Mouse (Mus musculus) ES-CJ7 (cell line): ENCODE measurements around the gene Map3k14.

ENCODE experiments used
- DNase-seq: peaks from one replicate; pipeline ENCODE4 v3.0.0; 2011; ENCODE audit warnings: low read depth, low spot score

Gene Map3k14

GRCm38 (mm10) chr11:103272888-103273287 lies 5.6 kb upstream of the Map3k14 start:
- no peak for DNase-seq

- DNase-seq: peak; percentile 44
These were observed 4.7 kb upstream of the Map3k14 start for GRCm38 (mm10) chr11:103271979-103272378.

GRCm38 (mm10) chr11:103269426-103269825 lies 2.2 kb upstream of the Map3k14 start:
- no peak for DNase-seq

- no peak for DNase-seq
These were observed 1.6 kb upstream of the Map3k14 start for GRCm38 (mm10) chr11:103268905-103269304.

- DNase-seq: no peak
These were observed 1.1 kb upstream of the Map3k14 start for GRCm38 (mm10) chr11:103268350-103268749.

GRCm38 (mm10) chr11:103266729-103267345 lies 435 bp downstream of the Map3k14 start:
- DNase-seq: no peak

GRCm38 (mm10) chr11:103265856-103266255 lies 1.4 kb downstream of the Map3k14 start:
- no peak for DNase-seq

GRCm38 (mm10) chr11:103265211-103265610 lies 2.1 kb downstream of the Map3k14 start:
- DNase-seq: no peak

- no peak for DNase-seq
These were observed 2.8 kb downstream of the Map3k14 start for GRCm38 (mm10) chr11:103264427-103265005.

- DNase-seq: no peak
These were observed 3.7 kb downstream of the Map3k14 start for GRCm38 (mm10) chr11:103263551-103263950.

GRCm38 (mm10) chr11:103262412-103263267 lies 4.6 kb downstream of the Map3k14 start:
- no peak for DNase-seq

GRCm38 (mm10) chr11:103261671-103262411 lies 5.4 kb downstream of the Map3k14 start:
- DNase-seq: no peak

- no peak for DNase-seq
These were observed 6.6 kb downstream of the Map3k14 start for GRCm38 (mm10) chr11:103260515-103261192.

GRCm38 (mm10) chr11:103260034-103260433 lies 7.2 kb downstream of the Map3k14 start:
- DNase-seq: no peak

- DNase-seq: no peak
These were observed 9.3 kb downstream of the Map3k14 start for GRCm38 (mm10) chr11:103257938-103258481.

GRCm38 (mm10) chr11:103253605-103254004 lies 13.7 kb downstream of the Map3k14 start:
- DNase-seq: no peak

- DNase-seq: no peak
These were observed 14.9 kb downstream of the Map3k14 start for GRCm38 (mm10) chr11:103252380-103252779.

GRCm38 (mm10) chr11:103250324-103250723 lies 16.9 kb downstream of the Map3k14 start:
- DNase-seq: no peak

- no peak for DNase-seq
These were observed 17.8 kb downstream of the Map3k14 start for GRCm38 (mm10) chr11:103249509-103249908.

- DNase-seq: no peak
These were observed 18.4 kb downstream of the Map3k14 start for GRCm38 (mm10) chr11:103248837-103249236.
